Comparison of ENCODE assay signal across 8 mouse cellular contexts in the genomic region with DNA sequence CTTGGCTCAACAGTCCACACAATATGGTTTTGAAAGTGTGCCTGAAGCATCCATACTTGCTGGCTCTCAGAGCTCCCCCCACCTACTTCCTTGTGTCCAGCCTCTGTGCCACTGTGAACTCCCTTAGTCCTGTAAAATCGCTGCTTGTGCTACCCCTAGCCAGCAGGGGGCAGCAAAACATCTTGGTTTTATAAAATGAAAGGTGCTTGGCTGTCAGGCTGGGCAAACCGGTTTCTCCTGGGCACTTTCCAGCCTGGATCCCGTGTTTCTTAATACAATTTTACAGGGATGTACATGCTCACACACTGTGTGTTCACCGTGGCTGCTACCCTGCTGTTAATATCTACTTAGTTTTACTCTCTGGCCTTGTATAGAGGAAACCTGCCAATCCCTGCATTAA.
DNase-seq lines count a peak whose midpoint lies in the region; ATAC-seq and TF ChIP-seq lines count a peak whose summit lies in the region.

No protein-coding gene starts in this region.

- TF ChIP-seq CTCF in spleen, adult 2 months (IDR thresholded peaks at IDR 0.05; ENCODE audit: extremely low read depth, insufficient read depth, insufficient read length, insufficient replicate concordance), result peak; percentile 12; the same call in 1 of the 2 replicates

- WGBS in intestine, embryonic 16.5 days, result 2% methylated on average over 4 of the region's 4 CpGs
- 1% methylated on average over 4 of the region's 4 CpGs for WGBS in midbrain, embryonic 13.5 days
- WGBS in spleen, adult 2 months, result 3% methylated on average over 4 of the region's 4 CpGs

- intact Hi-C loops in gastrocnemius, postnatal 14 days (cut with DNase I; ENCODE audit: low total_unique reads), result loop anchor here (10.0 kb wide), 1 partner anchor 273 kb away; the partner anchor contains the start of gene 4930470P17Rik
- intact Hi-C loops in left cerebral cortex, postnatal 25 days (cut with DNase I), result loop anchor here (2.0 kb wide), 1 partner anchor 1339 kb away; no protein-coding TSS in a partner anchor

- H3K9ac ChIP-seq in intestine, embryonic 16.5 days (ENCODE audit: low read depth, low read length), result no peak overlapping the region
- H3K9ac ChIP-seq in midbrain, embryonic 13.5 days (replicated peaks), result no peak overlapping the region

- no peak overlapping the region for H3K4me2 ChIP-seq in intestine, embryonic 16.5 days (ENCODE audit: low read depth, low read length)
- H3K4me2 ChIP-seq in midbrain, embryonic 13.5 days (replicated peaks), result no peak overlapping the region

- H3K4me3 ChIP-seq in intestine, embryonic 16.5 days (ENCODE audit: low read length), result no peak overlapping the region
- H3K4me3 ChIP-seq in midbrain, embryonic 13.5 days (replicated peaks), result no peak overlapping the region
- H3K4me3 ChIP-seq in spleen, adult 2 months (ENCODE audit: extremely low read depth, insufficient read depth, insufficient read length), result no peak overlapping the region

- H3K27ac ChIP-seq in intestine, embryonic 16.5 days (ENCODE audit: low read length), result no peak overlapping the region
- H3K27ac ChIP-seq in midbrain, embryonic 13.5 days, result no peak overlapping the region
- H3K27ac ChIP-seq in spleen, adult 2 months (ENCODE audit: insufficient read depth, low read length), result no peak overlapping the region

- ATAC-seq in intestine, embryonic 16.5 days, result peak; percentile 92
- peak; percentile 78 for ATAC-seq in midbrain, embryonic 13.5 days
- no peak for ATAC-seq in activated CD4-positive, CD25-positive, alpha-beta regulatory T cell, adult 4 months

- TF ChIP-seq POLR2A in spleen, adult 2 months (IDR thresholded peaks at IDR 0.05; ENCODE audit: low read depth, low read length), result no peak

- peak; percentile 85 for DNase-seq in adrenal gland, postnatal 10 days
- peak; percentile 94 for DNase-seq in embryo, embryonic 10 days (ENCODE audit: low spot score)
- DNase-seq in gastrocnemius, postnatal 14 days, result peak; percentile 64
- peak; percentile 78 to 88 for DNase-seq in left cerebral cortex, postnatal 25 days (ENCODE audit: low spot score in 2 of 2)
- peak in 1 of 2 experiments; percentile 11 for DNase-seq in spleen, adult 2 months (ENCODE audit: low read depth in 1 of 2, low spot score in 2 of 2)

- H3K27me3 ChIP-seq in intestine, embryonic 16.5 days (replicated peaks; ENCODE audit: control insufficient read depth, insufficient read depth, low read length), result peaks cover 3% of the 10 kb centered on the region; the same call in 1 of the 2 replicates
- H3K27me3 ChIP-seq in midbrain, embryonic 13.5 days, result no peaks in the 10 kb centered on the region
- no peaks in the 10 kb centered on the region for H3K27me3 ChIP-seq in spleen, adult 2 months (ENCODE audit: control insufficient read depth, insufficient read depth, low read length)

- no peaks in the 10 kb centered on the region for H3K36me3 ChIP-seq in intestine, embryonic 16.5 days (ENCODE audit: control insufficient read depth, insufficient read depth, low read length)
- H3K36me3 ChIP-seq in midbrain, embryonic 13.5 days, result no peaks in the 10 kb centered on the region
- H3K36me3 ChIP-seq in spleen, adult 2 months (ENCODE audit: control insufficient read depth, insufficient read depth, low read length), result no peaks in the 10 kb centered on the region

- H3K9me3 ChIP-seq in intestine, embryonic 16.5 days (ENCODE audit: control insufficient read depth, low read length), result no peaks in the 10 kb centered on the region
- no peaks in the 10 kb centered on the region for H3K9me3 ChIP-seq in midbrain, embryonic 13.5 days

- H3K4me1 ChIP-seq in intestine, embryonic 16.5 days (ENCODE audit: control insufficient read depth, insufficient read depth, low read length), result no peaks in the 10 kb centered on the region
- peaks cover 25% of the 10 kb centered on the region for H3K4me1 ChIP-seq in midbrain, embryonic 13.5 days (replicated peaks)
- no peaks in the 10 kb centered on the region for H3K4me1 ChIP-seq in spleen, adult 2 months (ENCODE audit: control insufficient read depth, insufficient read depth, insufficient read length)
